Mouse (Mus musculus) cerebellum, postnatal 14 days (tissue): Measurements from ENCODE around the gene Tgds.
"Not testable (repeated sequence)": the region's sequence is repeated elsewhere in the genome, so short reads cannot be mapped to it uniquely, and the experiment has no call there.

ENCODE experiments used
- DNase-seq, 2 experiments: peaks; one replicate each; pipeline ENCODE4 v3.0.0; 2021; ENCODE audit warnings: mixed read lengths in 2 of 2

The Tgds gene

DNA sequence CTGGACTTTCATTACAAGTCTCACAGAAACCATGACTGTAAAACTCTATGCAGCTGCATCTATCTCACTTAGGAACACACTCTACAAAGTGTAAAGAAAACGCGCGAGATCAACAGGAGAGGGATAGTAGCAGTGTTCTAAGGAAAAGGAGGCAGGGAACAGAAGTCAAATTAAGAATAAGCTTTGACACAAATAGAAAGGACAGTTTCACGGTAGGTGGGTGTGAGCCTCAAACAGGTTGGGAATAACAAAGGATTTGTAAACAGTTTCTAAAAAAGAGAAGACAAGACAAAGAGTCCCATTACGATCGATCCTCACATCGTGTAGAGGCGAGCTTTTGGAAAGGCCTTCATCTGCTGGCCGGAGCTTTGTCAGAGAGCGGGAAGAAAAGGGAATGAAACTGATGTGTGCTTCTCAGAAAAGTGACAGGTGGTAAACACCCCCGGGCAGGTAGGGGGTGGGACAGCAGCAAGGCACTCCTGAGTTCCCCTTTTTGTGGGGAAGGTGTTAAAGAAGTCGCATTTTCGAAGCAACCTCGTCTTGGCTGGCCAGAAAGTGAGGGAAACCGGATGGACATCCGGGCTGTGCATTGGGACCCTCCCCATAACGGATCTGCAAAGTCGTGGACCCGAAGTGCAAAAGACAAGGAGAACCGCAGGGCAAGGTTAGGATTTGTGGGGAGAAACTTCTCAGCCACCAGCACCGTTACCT, 469 bp downstream of the Tgds start:
- no peak for DNase-seq

DNA sequence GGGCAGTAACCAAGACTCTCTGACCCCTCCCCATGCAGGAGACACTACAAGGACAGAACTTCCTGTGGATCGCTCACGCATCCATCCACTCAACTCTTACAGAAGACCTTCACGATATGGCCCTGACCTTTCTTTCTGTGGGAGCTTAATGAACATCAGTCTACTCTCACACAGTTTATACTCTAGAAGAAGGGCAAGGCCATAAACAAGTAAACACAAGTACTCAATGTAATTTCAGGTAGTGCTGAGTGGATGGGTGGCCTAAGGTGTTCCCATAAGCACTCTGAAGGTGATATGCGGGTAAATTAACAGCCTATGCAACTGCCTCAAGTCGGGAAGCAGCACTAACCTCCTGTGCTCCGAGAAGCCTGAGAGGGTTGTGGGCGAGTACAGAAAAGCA, 1.1 kb downstream of the Tgds start:
- no peak for DNase-seq

DNA sequence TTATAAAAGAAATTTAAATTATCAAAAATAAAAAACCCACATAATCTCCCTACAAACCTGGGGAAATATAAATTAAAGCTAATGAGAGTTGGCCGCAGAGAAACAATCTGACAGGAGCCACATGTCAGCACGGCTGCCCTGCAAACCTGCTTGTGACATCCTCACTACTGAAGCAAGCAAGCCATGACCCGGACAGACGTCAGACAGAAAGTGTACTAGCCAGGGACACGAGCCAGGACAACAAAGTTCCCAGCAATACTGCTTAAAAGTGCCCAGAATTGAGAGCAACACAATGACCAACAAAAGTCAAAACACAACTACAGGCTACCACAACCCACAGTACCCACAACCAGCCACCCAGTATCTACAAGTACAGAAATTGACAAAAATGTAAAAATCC, 6.3 kb downstream of the Tgds start:
- DNase-seq: no peak

DNA sequence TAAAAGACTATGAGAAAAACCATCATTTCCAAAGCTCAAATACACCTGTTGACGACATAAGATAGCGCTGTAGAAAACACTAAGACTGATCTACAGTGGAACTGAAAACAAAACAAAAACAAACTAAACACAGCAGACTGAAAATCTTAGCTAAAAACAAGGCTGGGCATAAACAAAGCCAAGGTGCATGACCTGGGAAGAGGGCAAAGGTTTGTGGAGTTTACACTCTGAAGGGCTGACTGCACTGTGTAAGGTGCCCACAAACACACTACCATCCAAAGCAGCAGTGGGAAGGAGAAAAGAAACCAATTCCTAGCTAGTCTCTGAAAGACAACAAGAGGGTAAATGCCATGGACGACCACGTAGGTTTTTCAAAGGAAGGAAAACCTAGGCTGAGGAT, 7.8 kb downstream of the Tgds start:
- DNase-seq: no peak

DNA sequence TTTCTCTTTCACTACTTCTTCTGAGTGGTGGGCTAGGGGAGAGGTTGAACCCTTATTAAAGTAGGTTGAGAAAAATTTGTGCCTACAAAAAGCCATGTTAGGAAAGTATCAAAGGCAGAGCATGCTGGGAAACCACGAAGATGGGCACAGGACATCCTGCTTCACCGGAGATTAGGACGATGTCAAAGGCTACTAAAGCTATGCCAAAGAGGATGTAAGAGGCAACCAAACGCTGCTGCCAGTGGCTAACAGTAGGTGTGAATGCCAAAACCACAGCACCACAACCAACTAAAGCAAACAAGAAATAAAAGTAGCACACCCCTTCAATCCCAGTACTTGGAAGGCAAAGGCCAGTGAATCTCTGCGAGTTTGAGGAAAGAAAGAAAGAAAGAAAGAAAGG, 8.4 kb downstream of the Tgds start:
- no peak for DNase-seq

- DNase-seq: no peak
Observed at GRCm38 (mm10) chr14:118113116-118113515, 19.4 kb downstream of the Tgds start.

DNA sequence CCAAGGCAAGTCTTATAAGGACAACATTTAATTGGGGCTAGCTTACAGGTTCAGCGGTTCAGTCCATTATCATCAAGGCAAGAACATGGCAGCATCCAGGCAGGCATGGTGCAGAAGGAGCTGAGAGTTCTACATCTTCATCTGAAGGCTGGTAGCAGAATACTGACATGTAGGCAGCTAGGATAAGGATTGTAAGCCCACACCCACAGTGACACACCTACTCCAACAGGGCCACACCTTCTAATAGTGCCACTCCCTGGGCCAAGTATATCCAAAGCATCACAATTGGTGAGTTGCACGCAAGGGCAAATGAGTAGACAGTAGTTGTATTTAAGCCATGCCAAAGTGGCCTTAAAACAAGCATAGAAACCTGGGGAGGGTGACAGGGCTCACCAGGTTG, 25.1 kb downstream of the Tgds start:
- DNase-seq: not testable (repeated sequence)

- DNase-seq: no peak
Observed at GRCm38 (mm10) chr14:118101227-118101990, 31.1 kb downstream of the Tgds start.

GRCm38 (mm10) chr14:118098265-118098664, 34.3 kb downstream of the Tgds start:
- no peak for DNase-seq

- no peak for DNase-seq
Observed at GRCm38 (mm10) chr14:118089806-118090392, 42.7 kb downstream of the Tgds start.

- peak; percentile 94 to 96 for DNase-seq
Observed at GRCm38 (mm10) chr14:118089215-118089805, 43.2 kb downstream of the Tgds start.

DNA sequence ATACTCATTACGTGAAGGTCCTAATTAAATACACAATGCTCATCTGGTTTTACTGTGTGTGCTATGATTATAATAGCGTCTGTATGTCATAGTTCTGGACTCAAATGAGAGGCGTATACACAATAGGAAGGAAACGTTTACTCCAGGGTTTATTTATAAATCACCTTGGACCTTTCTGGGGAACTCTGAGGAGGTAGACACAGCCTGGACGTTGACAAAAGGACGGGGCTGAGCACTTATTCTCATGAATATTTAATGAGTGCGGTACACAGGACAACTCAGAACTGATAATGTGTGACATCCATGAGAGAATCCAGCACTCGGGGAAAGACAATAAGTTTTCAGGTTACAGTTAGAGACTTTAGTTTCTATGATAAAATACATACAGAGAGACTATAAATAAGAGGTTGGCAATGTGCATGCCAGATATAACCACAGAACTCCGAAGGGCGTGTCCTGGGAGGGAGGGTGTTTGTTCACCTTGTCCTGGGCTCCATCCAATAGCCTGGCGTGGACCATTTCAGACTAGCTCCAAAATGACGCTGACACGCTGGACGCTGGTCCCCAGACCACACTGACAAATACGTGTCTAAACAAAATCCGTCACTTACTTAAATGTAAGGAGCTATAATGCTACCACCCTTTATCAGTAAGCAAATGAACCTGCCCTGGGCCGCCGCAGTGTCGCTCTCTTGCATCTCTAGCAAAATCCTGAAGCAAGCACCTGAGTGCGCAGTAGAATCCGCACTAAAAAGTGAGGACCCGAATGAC, 43.9 kb downstream of the Tgds start:
- peak in 1 of 2 experiments; percentile 57 for DNase-seq

DNA sequence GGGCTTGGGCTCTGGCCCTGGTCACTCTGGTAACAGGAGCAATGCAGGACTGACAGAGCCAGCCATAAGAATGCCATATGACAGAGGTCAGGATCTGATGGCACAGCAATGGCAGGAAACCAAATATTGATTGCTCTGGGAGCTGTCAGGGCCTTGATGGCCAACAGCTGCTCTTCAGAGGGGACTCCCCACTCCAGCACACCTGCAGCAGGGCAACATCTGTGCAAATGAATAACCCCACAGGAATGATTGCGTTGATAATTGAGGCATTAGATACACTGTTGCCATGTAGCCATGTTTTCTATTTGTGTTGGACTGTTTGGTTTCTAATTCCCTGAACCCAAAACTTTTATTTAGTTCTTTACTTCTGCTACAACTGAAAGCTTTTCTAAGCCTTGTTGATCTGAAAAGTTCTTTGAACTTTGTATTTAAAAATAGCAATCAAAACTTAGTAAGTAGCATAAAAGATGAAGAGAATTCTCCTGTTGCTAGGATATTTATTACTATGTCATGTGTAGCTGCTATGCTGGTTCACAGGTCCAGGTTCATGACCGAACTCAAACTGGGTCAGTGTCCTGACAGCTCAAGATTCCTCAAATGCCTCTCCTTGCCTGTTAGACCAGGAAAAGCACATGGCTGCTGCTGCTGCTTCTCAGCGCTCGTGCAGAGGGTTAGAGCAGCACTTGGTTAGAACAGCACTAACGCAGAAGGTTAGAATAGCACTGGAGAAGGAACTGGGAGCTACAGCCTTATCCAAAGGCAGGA, 46.1 kb downstream of the Tgds start:
- DNase-seq: no peak

DNA sequence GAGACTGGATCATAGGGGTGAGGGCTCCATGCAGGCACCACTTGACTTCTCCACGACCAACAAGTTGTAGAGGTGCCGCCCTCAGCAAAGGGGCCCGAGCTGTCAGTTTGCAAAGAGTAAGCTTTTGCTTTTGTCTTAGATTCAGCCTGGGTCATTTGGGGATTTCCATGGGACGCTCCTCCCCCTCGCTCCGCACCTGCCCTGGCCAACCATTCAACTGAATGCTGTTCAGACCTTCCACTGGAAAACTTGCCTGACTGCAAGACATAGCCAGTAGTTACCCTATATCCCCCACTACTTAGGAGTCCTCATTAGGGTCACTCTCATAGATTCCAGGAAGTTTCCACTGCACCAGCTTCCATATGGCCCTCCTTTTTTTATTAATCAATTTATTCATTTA, 48.7 kb downstream of the Tgds start:
- no peak for DNase-seq

- DNase-seq: no peak
Observed at GRCm38 (mm10) chr14:118080606-118081005, 51.9 kb downstream of the Tgds start.

DNA sequence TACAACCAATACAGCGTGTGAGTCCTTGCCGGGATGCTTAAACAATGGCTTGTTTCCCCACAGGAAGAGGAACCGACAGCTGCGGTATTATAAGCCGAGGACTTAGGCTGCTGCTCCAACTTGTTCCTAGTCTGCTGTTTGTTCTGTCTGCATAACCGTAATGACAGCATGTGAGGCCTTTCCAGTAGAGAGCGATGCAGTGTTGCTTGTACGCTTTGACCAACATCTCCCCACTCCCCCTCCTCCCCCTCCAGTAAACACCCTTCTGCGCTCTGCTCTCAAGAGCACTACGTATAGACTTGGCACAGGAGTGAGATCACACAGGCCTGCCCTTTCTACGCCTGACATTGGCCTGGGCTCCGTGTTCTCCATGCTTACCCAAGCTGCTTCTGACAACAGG, 62.5 kb downstream of the Tgds start:
- no peak for DNase-seq

DNA sequence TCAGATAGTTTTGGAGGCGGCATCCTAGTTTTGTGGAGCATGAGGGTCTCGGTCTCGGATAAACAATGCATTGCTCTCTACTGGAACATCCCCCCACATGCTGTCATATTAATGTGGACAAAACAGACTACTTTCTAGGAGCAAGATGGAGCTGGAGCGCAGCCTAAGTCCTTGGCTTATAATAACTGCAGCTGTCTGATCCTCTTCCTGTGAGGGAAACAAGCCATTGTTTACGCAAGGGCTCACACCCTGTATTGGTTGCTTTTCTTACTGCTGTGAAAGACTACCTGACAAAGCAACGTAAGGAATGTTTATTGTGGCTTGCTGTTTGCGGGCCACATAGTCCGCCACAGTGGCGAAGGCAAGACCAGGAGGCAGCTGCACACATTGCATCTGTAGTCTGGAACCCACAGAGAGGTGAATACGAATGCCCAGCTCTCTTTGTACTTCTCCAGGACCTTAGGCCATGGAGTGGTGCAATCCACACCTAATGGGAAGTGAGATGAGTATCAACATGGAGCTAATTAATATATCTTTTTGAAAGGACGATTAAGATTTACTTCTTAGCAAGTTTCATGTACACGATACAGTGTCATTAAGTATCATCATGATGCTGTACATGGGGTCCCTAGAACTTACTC, 63.0 kb downstream of the Tgds start:
- no peak for DNase-seq
